Mouse (Mus musculus): ENCODE measurements around the gene Tmem108. TPM values are rescaled to one million over a fixed set of nuclear protein-coding genes. Genes with fewer than 3 reads are reported as not detected.

Tmem108 gene
- polyA plus RNA-seq, 1 experiment: 6.1 TPM

DNA sequence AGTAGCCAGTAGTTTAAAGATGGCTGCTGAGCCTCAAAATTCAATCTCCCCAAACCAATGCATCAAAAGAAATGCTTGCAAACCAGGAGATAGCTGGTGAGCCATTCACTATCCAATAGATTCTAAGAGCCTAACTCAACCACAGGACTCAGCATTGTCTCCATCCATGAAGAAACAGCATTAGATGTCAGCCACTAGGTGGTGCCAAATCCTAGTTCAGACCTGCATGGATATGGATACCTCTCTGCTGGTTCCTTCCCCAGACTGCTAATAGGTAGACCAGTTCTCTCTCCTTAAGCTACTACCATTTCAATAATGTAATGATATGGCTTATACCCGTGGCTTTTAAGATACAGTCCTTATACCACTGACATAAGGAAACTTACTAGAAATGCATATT lies 137.0 kb downstream of the Tmem108 start:
- peak; percentile 59 for DNase-seq
- TF ChIP-seq CTCF (IDR thresholded peaks at IDR 0.05; ENCODE audit: borderline replicate concordance, control insufficient read depth, extremely low read depth, insufficient read depth, low read length, poor library complexity) (no peak), POLR2A (IDR thresholded peaks at IDR 0.05; ENCODE audit: control insufficient read depth, extremely low read depth, insufficient read depth, low read length, poor library complexity) (no peak)
- Histone ChIP-seq H3K27ac (ENCODE audit: control insufficient read depth, insufficient read depth, low read length) (no peak overlapping the region), H3K4me3 (ENCODE audit: control insufficient read depth, insufficient read depth, low read length) (no peak overlapping the region), H3K4me1 (replicated peaks; ENCODE audit: control insufficient read depth, insufficient read depth, low read length) (no peaks in the 10 kb centered on the region), H3K36me3 (ENCODE audit: control insufficient read depth, insufficient read depth, low read length) (no peaks in the 10 kb centered on the region), H3K27me3 (ENCODE audit: control insufficient read depth, insufficient read depth, low read length) (no peaks in the 10 kb centered on the region)
- WGBS: 27% methylated on average over 1 of the region's 1 CpGs

DNA sequence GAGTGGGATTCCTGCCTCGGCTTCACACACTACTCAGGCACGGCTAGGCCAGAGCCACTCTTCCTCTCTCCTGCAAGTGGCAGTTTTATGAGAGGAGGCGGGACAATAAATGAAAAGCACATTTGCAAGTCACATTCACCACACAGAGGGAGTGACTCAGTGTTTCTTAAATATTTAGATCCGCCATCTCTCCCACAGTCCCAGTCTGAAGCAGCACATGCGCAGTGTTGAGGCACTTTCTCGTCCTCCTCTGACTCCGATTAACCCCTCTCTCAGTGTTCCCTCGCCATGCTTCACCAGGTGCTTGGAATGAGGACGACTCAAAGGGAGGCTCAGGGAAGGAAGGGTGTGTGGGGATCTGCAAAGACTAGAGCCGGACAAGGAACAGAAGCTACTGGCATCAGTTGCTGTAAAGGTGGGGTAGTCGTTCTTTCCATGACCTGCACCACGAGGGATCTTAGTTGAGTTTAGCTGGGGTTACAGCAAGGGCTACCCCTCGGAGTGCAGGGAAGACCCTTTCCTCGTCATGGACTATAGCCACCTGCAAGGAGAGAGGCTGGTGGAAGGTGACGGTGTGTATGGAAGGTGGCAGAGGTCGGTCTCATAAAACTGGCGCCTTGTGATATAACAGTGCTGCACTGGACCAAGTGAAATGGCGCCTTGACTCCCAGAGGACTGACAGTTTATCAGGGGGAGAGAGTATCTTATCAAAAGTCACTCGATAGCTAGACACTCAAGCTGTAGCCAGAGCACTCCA lies 137.9 kb downstream of the Tmem108 start:
- DNase-seq: no peak
- WGBS: 89% methylated on average over 19 of the region's 19 CpGs
- Histone ChIP-seq H3K36me3 (ENCODE audit: control insufficient read depth, insufficient read depth, low read length) (no peaks in the 10 kb centered on the region), H3K4me1 (replicated peaks; ENCODE audit: control insufficient read depth, insufficient read depth, low read length) (no peaks in the 10 kb centered on the region), H3K27ac (ENCODE audit: control insufficient read depth, insufficient read depth, low read length) (no peak overlapping the region), H3K27me3 (ENCODE audit: control insufficient read depth, insufficient read depth, low read length) (no peaks in the 10 kb centered on the region), H3K4me3 (ENCODE audit: control insufficient read depth, insufficient read depth, low read length) (no peak overlapping the region)
- TF ChIP-seq POLR2A (IDR thresholded peaks at IDR 0.05; ENCODE audit: control insufficient read depth, extremely low read depth, insufficient read depth, low read length, poor library complexity): no peak
- no peak for TF ChIP-seq CTCF (IDR thresholded peaks at IDR 0.05; ENCODE audit: borderline replicate concordance, control insufficient read depth, extremely low read depth, insufficient read depth, low read length, poor library complexity)

DNA sequence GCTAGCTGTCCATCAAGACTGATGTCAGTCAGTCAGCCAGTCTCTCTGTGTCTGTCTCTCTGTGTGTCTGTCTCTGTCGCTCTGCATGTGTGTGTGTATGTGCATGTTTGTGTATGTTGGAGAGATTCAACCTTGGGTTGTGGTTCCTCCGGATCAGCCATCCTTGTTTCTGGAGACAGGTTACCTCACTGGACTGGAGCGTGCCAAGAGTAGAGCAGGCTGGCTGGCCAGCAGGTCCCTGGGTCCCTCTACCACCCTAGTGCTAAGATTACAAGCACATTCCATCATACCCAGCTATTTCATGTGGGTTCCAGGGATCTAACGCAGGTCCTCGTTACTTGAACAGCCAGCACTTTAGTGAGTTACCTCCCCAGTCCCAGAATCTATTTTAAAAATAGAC lies 138.6 kb downstream of the Tmem108 start:
- TF ChIP-seq POLR2A (IDR thresholded peaks at IDR 0.05; ENCODE audit: control insufficient read depth, extremely low read depth, insufficient read depth, low read length, poor library complexity): no peak
- TF ChIP-seq CTCF (IDR thresholded peaks at IDR 0.05; ENCODE audit: borderline replicate concordance, control insufficient read depth, extremely low read depth, insufficient read depth, low read length, poor library complexity): no peak
- no peak overlapping the region for H3K27ac ChIP-seq (ENCODE audit: control insufficient read depth, insufficient read depth, low read length)
- 96% methylated on average over 5 of the region's 5 CpGs for WGBS

GRCm38 (mm10) chr9:103621870-103622269 lies 139.8 kb downstream of the Tmem108 start:
- WGBS: 92% methylated on average over 2 of the region's 2 CpGs
- Histone ChIP-seq H3K4me1 (replicated peaks; ENCODE audit: control insufficient read depth, insufficient read depth, low read length) (no peaks in the 10 kb centered on the region), H3K36me3 (ENCODE audit: control insufficient read depth, insufficient read depth, low read length) (no peaks in the 10 kb centered on the region), H3K27me3 (ENCODE audit: control insufficient read depth, insufficient read depth, low read length) (no peaks in the 10 kb centered on the region), H3K4me3 (ENCODE audit: control insufficient read depth, insufficient read depth, low read length) (no peak overlapping the region), H3K27ac (ENCODE audit: control insufficient read depth, insufficient read depth, low read length) (no peak overlapping the region)
- no peak for DNase-seq
- no peak for TF ChIP-seq CTCF (IDR thresholded peaks at IDR 0.05; ENCODE audit: borderline replicate concordance, control insufficient read depth, extremely low read depth, insufficient read depth, low read length, poor library complexity)
- TF ChIP-seq POLR2A (IDR thresholded peaks at IDR 0.05; ENCODE audit: control insufficient read depth, extremely low read depth, insufficient read depth, low read length, poor library complexity): no peak

More for the DNA sequence above, 138.6 kb downstream of the Tmem108 start:
- no peaks in the 10 kb centered on the region for H3K36me3 ChIP-seq (ENCODE audit: control insufficient read depth, insufficient read depth, low read length)
- no peaks in the 10 kb centered on the region for H3K4me1 ChIP-seq (replicated peaks; ENCODE audit: control insufficient read depth, insufficient read depth, low read length)
- no peaks in the 10 kb centered on the region for H3K27me3 ChIP-seq (ENCODE audit: control insufficient read depth, insufficient read depth, low read length)
- DNase-seq: no peak
- no peak overlapping the region for H3K4me3 ChIP-seq (ENCODE audit: control insufficient read depth, insufficient read depth, low read length)

DNA sequence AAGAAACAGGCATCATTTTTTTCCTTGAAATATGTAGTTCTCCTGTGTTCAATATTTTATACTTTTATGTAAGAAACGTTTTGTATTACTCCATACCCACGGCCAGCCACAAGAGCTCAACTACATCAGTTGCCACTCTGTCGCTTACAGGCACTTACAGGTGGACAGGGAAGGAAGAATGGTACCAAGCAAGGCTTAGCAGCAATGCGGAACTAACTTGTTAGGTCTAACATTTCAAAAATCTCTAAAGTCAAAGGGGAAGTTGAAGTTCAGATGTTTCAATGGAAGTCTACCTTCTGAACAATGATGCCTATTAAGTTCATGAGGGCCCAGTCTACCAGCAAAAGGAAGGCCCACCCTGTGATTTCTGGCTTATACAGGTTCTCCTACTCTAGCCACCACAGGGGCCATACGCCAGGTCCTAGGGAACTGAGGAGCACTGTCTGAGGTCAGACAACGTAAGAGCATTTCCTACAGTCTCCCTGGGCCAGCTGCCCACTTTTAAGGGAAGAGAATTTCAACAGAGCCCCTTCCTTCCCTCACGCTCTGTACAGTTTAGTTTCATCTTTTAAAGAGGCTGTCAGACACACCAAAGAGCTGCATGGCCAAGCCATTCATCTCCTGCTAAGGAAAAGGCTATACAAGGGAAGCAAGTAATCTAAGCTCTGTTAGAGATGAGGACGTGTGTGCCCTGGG lies 141.0 kb downstream of the Tmem108 start:
- H3K27me3 ChIP-seq (ENCODE audit: control insufficient read depth, insufficient read depth, low read length): no peaks in the 10 kb centered on the region
- DNase-seq: no peak
- no peaks in the 10 kb centered on the region for H3K36me3 ChIP-seq (ENCODE audit: control insufficient read depth, insufficient read depth, low read length)
- WGBS: 71% methylated on average over 8 of the region's 8 CpGs
- H3K4me1 ChIP-seq (replicated peaks; ENCODE audit: control insufficient read depth, insufficient read depth, low read length): no peaks in the 10 kb centered on the region
- no peak for TF ChIP-seq CTCF (IDR thresholded peaks at IDR 0.05; ENCODE audit: borderline replicate concordance, control insufficient read depth, extremely low read depth, insufficient read depth, low read length, poor library complexity)
- TF ChIP-seq POLR2A (IDR thresholded peaks at IDR 0.05; ENCODE audit: control insufficient read depth, extremely low read depth, insufficient read depth, low read length, poor library complexity): no peak
- no peak overlapping the region for H3K4me3 ChIP-seq (ENCODE audit: control insufficient read depth, insufficient read depth, low read length)
- H3K27ac ChIP-seq (ENCODE audit: control insufficient read depth, insufficient read depth, low read length): no peak overlapping the region

- 93% methylated on average over 4 of the region's 4 CpGs for WGBS
- DNase-seq: no peak
- H3K27me3 ChIP-seq (ENCODE audit: control insufficient read depth, insufficient read depth, low read length): no peaks in the 10 kb centered on the region
- no peak for TF ChIP-seq POLR2A (IDR thresholded peaks at IDR 0.05; ENCODE audit: control insufficient read depth, extremely low read depth, insufficient read depth, low read length, poor library complexity)
- TF ChIP-seq CTCF (IDR thresholded peaks at IDR 0.05; ENCODE audit: borderline replicate concordance, control insufficient read depth, extremely low read depth, insufficient read depth, low read length, poor library complexity): no peak
- no peaks in the 10 kb centered on the region for H3K4me1 ChIP-seq (replicated peaks; ENCODE audit: control insufficient read depth, insufficient read depth, low read length)
- no peak overlapping the region for H3K4me3 ChIP-seq (ENCODE audit: control insufficient read depth, insufficient read depth, low read length)
- H3K36me3 ChIP-seq (ENCODE audit: control insufficient read depth, insufficient read depth, low read length): no peaks in the 10 kb centered on the region
- H3K27ac ChIP-seq (ENCODE audit: control insufficient read depth, insufficient read depth, low read length): no peak overlapping the region
Observed at GRCm38 (mm10) chr9:103614260-103614659, 147.4 kb downstream of the Tmem108 start.

Measured in thymus, adult 2 months (tissue).